Mouse (Mus musculus) stomach, postnatal 0 days (tissue): ENCODE measurements at regions not wholly inside any gene's neighbourhood (a gene's known extent, or its start where the extent isn't known, plus 50 kb on each side); places are given as distances from the start of the nearest gene placed in this dataset.

Experiments used
- CTCF ChIP-seq: IDR thresholded peaks from 2 replicates; pipeline ENCODE4 v1.5.1; 2016; ENCODE audit warnings: antibody characterized with exemption, low read depth, mild to moderate bottlenecking, moderate library complexity
- EP300 ChIP-seq: optimal IDR thresholded peaks from 2 replicates; pipeline ENCODE3; 2016; ENCODE audit warnings: antibody characterized with exemption

DNA sequence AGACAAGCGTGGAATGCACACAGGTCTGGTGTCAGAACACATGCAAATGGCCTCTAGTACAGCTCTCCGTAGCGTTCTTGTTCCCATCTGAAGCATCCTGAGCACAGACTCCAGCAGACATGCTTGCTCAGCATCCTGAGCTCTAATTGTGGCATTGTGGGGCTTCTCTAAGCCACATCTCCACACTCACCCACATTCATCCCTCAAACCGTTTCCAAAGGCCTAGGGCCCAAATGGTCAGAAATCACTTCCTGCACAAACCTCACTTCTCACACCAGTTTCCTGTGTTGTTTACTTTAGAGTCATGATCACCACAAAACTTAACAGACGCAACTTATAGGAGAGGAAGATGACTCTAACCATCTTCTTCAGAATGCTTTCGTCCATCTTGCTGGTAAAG is 358.1 kb downstream of the Setd4 start:
- TF ChIP-seq CTCF (no peak), EP300 (no peak)
